ENCODE assay signal across 8 mouse cellular contexts in the genomic region with DNA sequence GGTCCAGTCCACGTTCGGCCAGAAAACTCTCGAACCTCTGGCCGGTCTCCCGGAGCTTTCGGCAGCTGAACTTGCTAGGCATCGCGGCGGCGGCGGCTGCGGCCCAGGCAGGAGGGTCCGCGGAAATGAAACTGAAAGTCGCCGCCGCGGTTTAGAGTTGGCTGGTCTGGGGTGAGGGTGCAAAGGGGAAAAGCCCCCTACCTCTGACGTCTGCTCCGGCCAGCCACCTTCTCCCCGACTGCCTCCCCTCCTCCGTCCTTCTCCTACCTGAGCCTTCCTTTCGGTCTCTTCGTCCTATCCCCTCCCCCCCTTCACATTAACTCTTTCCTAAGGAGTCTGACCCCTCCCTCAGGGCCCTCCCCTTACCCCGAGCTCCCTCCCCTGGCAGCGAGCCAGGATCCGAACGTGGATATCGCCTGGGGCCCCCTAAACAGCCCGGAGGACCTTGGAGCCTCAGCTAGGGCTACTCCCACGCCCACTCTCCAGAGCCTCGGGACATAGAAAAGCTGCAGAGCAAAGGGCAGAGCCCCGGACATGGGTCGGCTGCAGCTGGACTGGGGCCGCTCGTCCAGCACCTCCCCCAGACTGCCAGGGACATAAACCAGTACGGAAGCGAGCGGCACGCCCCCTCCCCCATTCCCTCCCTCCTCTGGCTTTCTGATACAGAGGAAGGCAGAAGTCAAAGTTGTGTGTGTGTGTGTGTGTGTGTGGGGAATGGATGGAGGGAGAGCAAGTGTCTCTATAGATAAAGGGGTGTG. TPM values are rescaled to one million over a fixed set of nuclear protein-coding genes. Genes with fewer than 3 reads are reported as not detected.
DNase-seq lines count a peak whose midpoint lies in the region; ATAC-seq and TF ChIP-seq lines count a peak whose summit lies in the region.

A gene (minus strand): TSS at position 573 of the 758 bp plus-strand sequence.

- DNase-seq in MEL (ENCODE audit: low read depth, low spot score): peak; percentile 91
- DNase-seq in cerebellum, adult 11 months: peak; percentile 14
- peak; percentile 65 for DNase-seq in forebrain, embryonic 14.5 days (ENCODE audit: low spot score)
- DNase-seq in heart, postnatal 25 days (ENCODE audit: low spot score): peak; percentile 49
- DNase-seq in large intestine, adult 2 months (ENCODE audit: low read depth, low spot score): no peak
- DNase-seq in lung, postnatal 0 days (ENCODE audit: low spot score): peak; percentile 84
- DNase-seq in ovary, postnatal 10 days (ENCODE audit: low spot score): peak; percentile 75
- DNase-seq in thymus, postnatal 14 days: peak; percentile 81

- H3K79me2 ChIP-seq in MEL (ENCODE audit: control insufficient read depth, insufficient read depth, low read length, poor library complexity): peaks cover 4% of the 10 kb centered on the region; the same call in 1 of the 2 replicates

- peak within 1 kb of the TSS; percentile 99 for H3K4me2 ChIP-seq in forebrain, embryonic 14.5 days (ENCODE audit: low read length)
- peak within 1 kb of the TSS; percentile 87 for H3K4me2 ChIP-seq in lung, postnatal 0 days (replicated peaks; ENCODE audit: low read depth, low read length)

- TF ChIP-seq EP300 in MEL (IDR thresholded peaks at IDR 0.05; ENCODE audit: low read depth in 1 of 2, low read length in 2 of 2): peak; percentile 35 to 61; a peak in 2 of 4 replicates
- TF ChIP-seq EP300 in lung, postnatal 0 days (IDR thresholded peaks at IDR 0.05): peak; percentile 67

- H3K27me3 ChIP-seq in MEL (ENCODE audit: control insufficient read depth in 1 of 2, insufficient read depth in 2 of 2, low read length in 2 of 2): no peaks in the 10 kb centered on the region
- no peaks in the 10 kb centered on the region for H3K27me3 ChIP-seq in forebrain, embryonic 14.5 days (replicated peaks; ENCODE audit: control insufficient read depth, insufficient read depth, low read length)
- H3K27me3 ChIP-seq in lung, postnatal 0 days (replicated peaks; ENCODE audit: insufficient read depth, low read length): no peaks in the 10 kb centered on the region

- peak within 1 kb of the TSS; percentile 79 for H3K9ac ChIP-seq in MEL (ENCODE audit: control insufficient read depth, low read depth, low read length, poor library complexity, severe bottlenecking)
- peak within 1 kb of the TSS; percentile 84 for H3K9ac ChIP-seq in forebrain, embryonic 14.5 days (ENCODE audit: low read length)
- H3K9ac ChIP-seq in lung, postnatal 0 days (replicated peaks; ENCODE audit: low read depth): peak within 1 kb of the TSS; percentile 95

- TF ChIP-seq CTCF in MEL (IDR thresholded peaks at IDR 0.05 in 2 of 3, conservative IDR thresholded peaks at IDR 0.05 in 1 of 3; ENCODE audit: control insufficient read depth in 1 of 3, insufficient read depth in 1 of 3, low read depth in 2 of 3, low read length in 3 of 3, poor library complexity in 1 of 3, severe bottlenecking in 1 of 3): no peak
- TF ChIP-seq CTCF in lung, postnatal 0 days (IDR thresholded peaks at IDR 0.05): no peak

- ATAC-seq in forebrain, embryonic 14.5 days: peak; percentile 77
- ATAC-seq in lung, postnatal 0 days: peak; percentile 85

- under 1% methylated on average over 40 of the region's 40 CpGs for WGBS in forebrain, embryonic 14.5 days
- under 1% methylated on average over 40 of the region's 40 CpGs for WGBS in large intestine, adult 2 months
- under 1% methylated on average over 37 of the region's 40 CpGs for WGBS in lung, postnatal 0 days

- H3K9me3 ChIP-seq in MEL (replicated peaks; ENCODE audit: insufficient read depth, low read length): no peaks in the 10 kb centered on the region
- no peaks in the 10 kb centered on the region for H3K9me3 ChIP-seq in forebrain, embryonic 14.5 days (replicated peaks; ENCODE audit: control insufficient read depth, low read length)
- no peaks in the 10 kb centered on the region for H3K9me3 ChIP-seq in lung, postnatal 0 days (ENCODE audit: low read length)

- peak within 1 kb of the TSS; percentile 80 for H3K27ac ChIP-seq in MEL (ENCODE audit: control insufficient read depth, low read depth, low read length)
- peak within 1 kb of the TSS; percentile 33; the same call in 1 of the 2 replicates for H3K27ac ChIP-seq in forebrain, embryonic 14.5 days (ENCODE audit: low read depth, low read length)
- H3K27ac ChIP-seq in lung, postnatal 0 days (ENCODE audit: low read length): peak within 1 kb of the TSS; percentile 93

- TF ChIP-seq RAD21 in MEL (IDR thresholded peaks at IDR 0.05; ENCODE audit: low read depth, low read length): no peak

- H3K4me1 ChIP-seq in MEL (ENCODE audit: control insufficient read depth in 1 of 2, insufficient read depth in 2 of 2, low read length in 2 of 2): peaks cover 0 to 8% of the 10 kb centered on the region in 2 experiments; a peak in 3 of 4 replicates
- peaks cover 10% of the 10 kb centered on the region for H3K4me1 ChIP-seq in forebrain, embryonic 14.5 days (ENCODE audit: control insufficient read depth, insufficient read depth, low read length)
- H3K4me1 ChIP-seq in lung, postnatal 0 days (ENCODE audit: insufficient read depth, low read depth, low read length): peaks cover 7% of the 10 kb centered on the region; the same call in 1 of the 2 replicates

- H3K4me3 ChIP-seq in MEL (ENCODE audit: control insufficient read depth in 1 of 2, insufficient read depth in 1 of 2, low read depth in 2 of 2, low read length in 2 of 2): peak within 1 kb of the TSS; percentile 82 to 95
- H3K4me3 ChIP-seq in forebrain, embryonic 14.5 days (ENCODE audit: low read depth, low read length): peak within 1 kb of the TSS; percentile 72
- peak within 1 kb of the TSS; percentile 86 for H3K4me3 ChIP-seq in lung, postnatal 0 days (ENCODE audit: low read depth, low read length)

- peaks cover 0 to 12% of the 10 kb centered on the region in 2 experiments; a peak in 2 of 4 replicates for H3K36me3 ChIP-seq in MEL (ENCODE audit: control insufficient read depth in 1 of 2, insufficient read depth in 2 of 2, low read length in 2 of 2)
- peaks cover 10% of the 10 kb centered on the region; the same call in 1 of the 2 replicates for H3K36me3 ChIP-seq in forebrain, embryonic 14.5 days (ENCODE audit: control insufficient read depth, insufficient read depth, low read length)
- H3K36me3 ChIP-seq in lung, postnatal 0 days (ENCODE audit: insufficient read depth, low read length): no peaks in the 10 kb centered on the region

- intact Hi-C loops in heart, postnatal 25 days (cut with DNase I): loop anchor here (2.0 kb wide), 2 partner anchors 29 to 47 kb away; a partner anchor contains a TSS

- peak; percentile 18 to 20; a peak in 1 of 4 replicates for TF ChIP-seq POLR2A in MEL (IDR thresholded peaks at IDR 0.05; ENCODE audit: control insufficient read depth in 1 of 2, insufficient read depth in 1 of 2, low read depth in 1 of 2, low read length in 2 of 2, poor library complexity in 1 of 2)

TF ChIP-seq in MEL, 35 proteins besides CTCF, POLR2A, EP300 and RAD21:
- TF ChIP-seq BHLHE40 (IDR thresholded peaks at IDR 0.05; ENCODE audit: borderline replicate concordance, low read depth, low read length) (no peak; the same call in 1 of the 2 replicates), USF1 (IDR thresholded peaks at IDR 0.05; ENCODE audit: low read depth, low read length) (no peak), SIN3A (IDR thresholded peaks at IDR 0.05; ENCODE audit: low read length) (peak; percentile 32; the same call in 1 of the 2 replicates), TBP (IDR thresholded peaks at IDR 0.05; ENCODE audit: low read depth, low read length) (0 out of 2 replicates have a peak, but pooled peaks have one; percentile 28), POLR2AphosphoS2 (IDR thresholded peaks at IDR 0.05; ENCODE audit: low read length) (peak; percentile 70; the same call in 1 of the 2 replicates), JUND (IDR thresholded peaks at IDR 0.05; ENCODE audit: low read depth, low read length) (no peak), TAL1 (IDR thresholded peaks at IDR 0.05; ENCODE audit: low read length) (peak; percentile 69), RCOR1 (IDR thresholded peaks at IDR 0.05; ENCODE audit: low read depth, low read length) (0 out of 2 replicates have a peak, but pooled peaks have one; percentile 37), TCF12 (IDR thresholded peaks at IDR 0.05; ENCODE audit: low read depth, low read length) (peak; percentile 72), E2F4 (IDR thresholded peaks at IDR 0.05; ENCODE audit: borderline replicate concordance, low read depth, low read length) (no peak), ZKSCAN1 (IDR thresholded peaks at IDR 0.05; ENCODE audit: low read depth, low read length) (no peak), MAFK (IDR thresholded peaks at IDR 0.05; ENCODE audit: borderline replicate concordance, low read depth, low read length) (no peak), GABPA (IDR thresholded peaks at IDR 0.05; ENCODE audit: low read depth, low read length) (no peak), GATA1 (IDR thresholded peaks at IDR 0.05; ENCODE audit: low read depth, low read length) (peak; percentile 58), ETS1 (IDR thresholded peaks at IDR 0.05; ENCODE audit: low read depth, low read length) (peak; percentile 58), ELF1 (IDR thresholded peaks at IDR 0.05; ENCODE audit: low read depth, low read length) (no peak), HCFC1 (IDR thresholded peaks at IDR 0.05; ENCODE audit: low read depth, low read length) (no peak; the same call in 1 of the 2 replicates), MEF2A (IDR thresholded peaks at IDR 0.05; ENCODE audit: extremely low read depth, insufficient replicate concordance, low read depth, low read length, poor library complexity, severe bottlenecking) (no peak), UBTF (IDR thresholded peaks at IDR 0.05; ENCODE audit: borderline replicate concordance, insufficient read depth, low read depth, low read length) (0 out of 2 replicates have a peak, but pooled peaks have one; percentile 37), ZMIZ1 (IDR thresholded peaks at IDR 0.05; ENCODE audit: low read depth, low read length) (no peak), MAZ (IDR thresholded peaks at IDR 0.05; ENCODE audit: low read depth, low read length) (peak; percentile 88), MXI1 (IDR thresholded peaks at IDR 0.05; ENCODE audit: low read depth, low read length) (peak; percentile 60; the same call in 1 of the 2 replicates), ZC3H11A (IDR thresholded peaks at IDR 0.05; ENCODE audit: low read depth, low read length) (no peak), NELFE (IDR thresholded peaks at IDR 0.05; ENCODE audit: low read depth, low read length) (peak; percentile 37)

RNA-seq across cellular contexts. Expression of the gene that starts here (rescaled TPM):
- 7.1 and 7.6 TPM in 2 replicates for total RNA-seq in MEL (2012; rRNA removed)
- polyA plus RNA-seq in MEL (2012; ENCODE audit: insufficient read depth in 1 of 2, insufficient read length in 2 of 2, low read depth in 1 of 2, low replicate concordance in 2 of 2, missing spikeins in 1 of 2): 10 to 100 TPM in 1 of 2 experiments, not detected in 1; 32.5 TPM
- polyA plus RNA-seq in forebrain, embryonic 14.5 days (2014; fragmentation: Nextera tagmentation; extraction: Ambion mirVana): 4.7 and 4.9 TPM in 2 replicates
- 1 to 10 TPM; 6.2 to 6.3 TPM for total RNA-seq in heart, postnatal 25 days (2021)
- polyA plus RNA-seq in large intestine, adult 2 months (2012; rRNA removed): 20.0 and 44.6 TPM in 2 replicates
- polyA plus RNA-seq in lung, postnatal 0 days (2015; fragmentation: Nextera tagmentation; extraction: Ambion mirVana): 22.2 and 28.8 TPM in 2 replicates

Comparison
In these comparisons a context has a peak if more than half of its experiments do, and no peak if none do; other contexts are left out.
1. H3K27ac ChIP-seq: peak in every context shown above with its lines; median percentile 93 in lung, postnatal 0 days; 80 in MEL; 33 in forebrain, embryonic 14.5 days.